Mouse (Mus musculus): ENCODE data around the gene Gm20509. TPM values are rescaled to one million over a fixed set of nuclear protein-coding genes. Genes with fewer than 3 reads are reported as not detected.

Gene Gm20509
- total RNA-seq, 2 experiments from 2014 or later, result not detected

Other genes with a start within 250 kb of the Gm20509 start
- 1 to 10 TPM; 7.4 to 8.3 TPM for gene Pygo1, start 176.8 kb upstream of the Gm20509 start, total RNA-seq (2021)
- gene Dyx1c1, start 143.7 kb upstream of the Gm20509 start, total RNA-seq (2021), result under 1 TPM; 0.43 to 0.79 TPM
- not detected for gene Gm44503, start 143.6 kb upstream of the Gm20509 start, total RNA-seq (2021)
- 1 to 10 TPM; 4.6 to 4.7 TPM for gene Ccpg1os, start 117.1 kb upstream of the Gm20509 start, total RNA-seq (2021)
- gene Ccpg1, start 117.0 kb upstream of the Gm20509 start, total RNA-seq (2021), result 10 to 100 TPM; 53.4 to 53.9 TPM
- gene Pigb, start 62.1 kb upstream of the Gm20509 start, total RNA-seq (2021), result 1 to 10 TPM; 3.9 to 4.3 TPM
- gene Rab27a, start 57.6 kb upstream of the Gm20509 start, total RNA-seq (2021), result 1 to 10 TPM; 4.4 to 6.7 TPM
- not detected for gene Khdc3, start 634 bp upstream of the Gm20509 start, total RNA-seq (2021)
- gene Rsl24d1, start 11.0 kb downstream of the Gm20509 start, total RNA-seq (2021), result 10 to 100 TPM; 54.9 to 60.4 TPM

All from heart, postnatal 10 days (tissue).